Mouse (Mus musculus): Measurements from ENCODE around the gene Trim10. TPM values are rescaled to one million over a fixed set of nuclear protein-coding genes. Genes with fewer than 3 reads are reported as not detected.
A peak's percentile ranks its signal among the peaks of the same experiment; 100 is the strongest.

Gene Trim10
- polyA plus RNA-seq, 1 experiment from 2014 or later, result 6.0 TPM

- Histone ChIP-seq H3K36me3 (replicated peaks) (peaks cover 11% of the 10 kb centered on the region; the same call in 1 of the 2 replicates), H3K27ac (replicated peaks) (no peak overlapping the region)
Measured at GRCm38 (mm10) chr17:36840961-36841445, 28.4 kb upstream of the Trim10 start.

GRCm38 (mm10) chr17:36843696-36844095, 25.7 kb upstream of the Trim10 start:
- Histone ChIP-seq H3K27ac (replicated peaks) (no peak overlapping the region), H3K4me3 (no peak overlapping the region), H3K27me3 (replicated peaks; ENCODE audit: low read depth, poor library complexity, severe bottlenecking) (no peaks in the 10 kb centered on the region), H3K4me1 (0 out of 2 replicates have a peak, but pooled peaks cover 4% of the 10 kb centered on the region), H3K9me3 (no peaks in the 10 kb centered on the region), H3K36me3 (replicated peaks) (peaks cover 20% of the 10 kb centered on the region)
- 85% methylated on average over 7 of the region's 7 CpGs for WGBS
- no peak for DNase-seq (ENCODE audit: low spot score)

More at GRCm38 (mm10) chr17:36840961-36841445, 28.4 kb upstream of the Trim10 start:
- Histone ChIP-seq H3K4me1 (peaks cover 18% of the 10 kb centered on the region), H3K9me3 (no peaks in the 10 kb centered on the region), H3K27me3 (replicated peaks; ENCODE audit: low read depth, poor library complexity, severe bottlenecking) (no peaks in the 10 kb centered on the region), H3K4me3 (no peak overlapping the region)
- no peak for DNase-seq (ENCODE audit: low spot score)

- Histone ChIP-seq H3K36me3 (replicated peaks) (peaks cover 20% of the 10 kb centered on the region), H3K4me3 (no peak overlapping the region), H3K27ac (replicated peaks) (no peak overlapping the region), H3K4me1 (0 out of 2 replicates have a peak, but pooled peaks cover 4% of the 10 kb centered on the region), H3K9me3 (no peaks in the 10 kb centered on the region), H3K27me3 (replicated peaks; ENCODE audit: low read depth, poor library complexity, severe bottlenecking) (no peaks in the 10 kb centered on the region)
- DNase-seq (ENCODE audit: low spot score), result no peak
Measured at GRCm38 (mm10) chr17:36844286-36844719, 25.1 kb upstream of the Trim10 start.

- H3K9me3 ChIP-seq, result no peaks in the 10 kb centered on the region
- H3K36me3 ChIP-seq (replicated peaks), result peaks cover 20% of the 10 kb centered on the region
- 0 out of 2 replicates have a peak, but pooled peaks cover 4% of the 10 kb centered on the region for H3K4me1 ChIP-seq
- no peak for DNase-seq (ENCODE audit: low spot score)
- no peaks in the 10 kb centered on the region for H3K27me3 ChIP-seq (replicated peaks; ENCODE audit: low read depth, poor library complexity, severe bottlenecking)
- no peak overlapping the region for H3K4me3 ChIP-seq
- WGBS, result 93% methylated on average over 1 of the region's 1 CpGs
- no peak overlapping the region for H3K27ac ChIP-seq (replicated peaks)
Measured at GRCm38 (mm10) chr17:36844725-36845124, 24.6 kb upstream of the Trim10 start.

GRCm38 (mm10) chr17:36848911-36849310, 20.5 kb upstream of the Trim10 start:
- Histone ChIP-seq H3K9me3 (no peaks in the 10 kb centered on the region), H3K27ac (replicated peaks) (no peak overlapping the region), H3K4me3 (no peak overlapping the region), H3K4me1 (0 out of 2 replicates have a peak, but pooled peaks cover 4% of the 10 kb centered on the region), H3K27me3 (replicated peaks; ENCODE audit: low read depth, poor library complexity, severe bottlenecking) (no peaks in the 10 kb centered on the region), H3K36me3 (replicated peaks) (peaks cover 47% of the 10 kb centered on the region)
- 86% methylated on average over 5 of the region's 5 CpGs for WGBS
- DNase-seq (ENCODE audit: low spot score), result no peak

- H3K4me3 ChIP-seq, result no peak overlapping the region
- no peaks in the 10 kb centered on the region for H3K9me3 ChIP-seq
- no peaks in the 10 kb centered on the region for H3K27me3 ChIP-seq (replicated peaks; ENCODE audit: low read depth, poor library complexity, severe bottlenecking)
- no peak overlapping the region for H3K27ac ChIP-seq (replicated peaks)
- peaks cover 58% of the 10 kb centered on the region for H3K36me3 ChIP-seq (replicated peaks)
- no peaks in the 10 kb centered on the region for H3K4me1 ChIP-seq
- no peak for DNase-seq (ENCODE audit: low spot score)
- 93% methylated on average over 2 of the region's 2 CpGs for WGBS
Measured at GRCm38 (mm10) chr17:36849992-36850391, 19.4 kb upstream of the Trim10 start.

- Histone ChIP-seq H3K4me1 (no peaks in the 10 kb centered on the region), H3K4me3 (no peak overlapping the region), H3K27me3 (replicated peaks; ENCODE audit: low read depth, poor library complexity, severe bottlenecking) (no peaks in the 10 kb centered on the region), H3K27ac (replicated peaks) (no peak overlapping the region), H3K9me3 (no peaks in the 10 kb centered on the region), H3K36me3 (replicated peaks) (peaks cover 69% of the 10 kb centered on the region)
- 93% methylated on average over 5 of the region's 5 CpGs for WGBS
- DNase-seq (ENCODE audit: low spot score), result no peak
Measured at GRCm38 (mm10) chr17:36851200-36851599, 18.2 kb upstream of the Trim10 start.

- Histone ChIP-seq H3K4me3 (no peak overlapping the region), H3K4me1 (no peaks in the 10 kb centered on the region), H3K27ac (replicated peaks) (no peak overlapping the region), H3K9me3 (no peaks in the 10 kb centered on the region), H3K36me3 (replicated peaks) (peaks cover 70% of the 10 kb centered on the region), H3K27me3 (replicated peaks; ENCODE audit: low read depth, poor library complexity, severe bottlenecking) (no peaks in the 10 kb centered on the region)
- no peak for DNase-seq (ENCODE audit: low spot score)
- 86% methylated on average over 5 of the region's 5 CpGs for WGBS
Measured at GRCm38 (mm10) chr17:36851627-36852026, 17.7 kb upstream of the Trim10 start.

- H3K36me3 ChIP-seq (replicated peaks), result peaks cover 99% of the 10 kb centered on the region
- no peaks in the 10 kb centered on the region for H3K9me3 ChIP-seq
- no peak overlapping the region for H3K4me3 ChIP-seq
- DNase-seq (ENCODE audit: low spot score), result no peak
- H3K27ac ChIP-seq (replicated peaks), result no peak overlapping the region
- WGBS, result 92% methylated on average over 3 of the region's 3 CpGs
- H3K27me3 ChIP-seq (replicated peaks; ENCODE audit: low read depth, poor library complexity, severe bottlenecking), result no peaks in the 10 kb centered on the region
- no peaks in the 10 kb centered on the region for H3K4me1 ChIP-seq
Measured at GRCm38 (mm10) chr17:36855484-36855883, 13.9 kb upstream of the Trim10 start.

- H3K4me3 ChIP-seq, result no peak overlapping the region
- WGBS, result 92% methylated on average over 4 of the region's 4 CpGs
- H3K4me1 ChIP-seq, result no peaks in the 10 kb centered on the region
- H3K27me3 ChIP-seq (replicated peaks; ENCODE audit: low read depth, poor library complexity, severe bottlenecking), result no peaks in the 10 kb centered on the region
- no peak overlapping the region for H3K27ac ChIP-seq (replicated peaks)
- DNase-seq (ENCODE audit: low spot score), result no peak
- H3K36me3 ChIP-seq (replicated peaks), result peaks cover 92% of the 10 kb centered on the region
- H3K9me3 ChIP-seq, result no peaks in the 10 kb centered on the region
Measured at GRCm38 (mm10) chr17:36856236-36856635, 13.1 kb upstream of the Trim10 start.

GRCm38 (mm10) chr17:36858181-36858580, 11.2 kb upstream of the Trim10 start:
- H3K27ac ChIP-seq (replicated peaks), result no peak overlapping the region
- H3K36me3 ChIP-seq (replicated peaks), result peaks cover 72% of the 10 kb centered on the region
- H3K9me3 ChIP-seq, result no peaks in the 10 kb centered on the region

GRCm38 (mm10) chr17:36861680-36862079, 7.7 kb upstream of the Trim10 start:
- no peaks in the 10 kb centered on the region for H3K9me3 ChIP-seq
- WGBS, result 65% methylated on average over 2 of the region's 2 CpGs
- peaks cover 19% of the 10 kb centered on the region for H3K27me3 ChIP-seq (replicated peaks; ENCODE audit: low read depth, poor library complexity, severe bottlenecking)
- no peak overlapping the region for H3K27ac ChIP-seq (replicated peaks)
- H3K4me3 ChIP-seq, result no peak overlapping the region
- no peak for DNase-seq (ENCODE audit: low spot score)
- H3K4me1 ChIP-seq, result peaks cover 2% of the 10 kb centered on the region
- peaks cover 37% of the 10 kb centered on the region for H3K36me3 ChIP-seq (replicated peaks)

More at GRCm38 (mm10) chr17:36858181-36858580, 11.2 kb upstream of the Trim10 start:
- no peaks in the 10 kb centered on the region for H3K4me1 ChIP-seq
- WGBS, result 92% methylated on average over 3 of the region's 3 CpGs
- H3K27me3 ChIP-seq (replicated peaks; ENCODE audit: low read depth, poor library complexity, severe bottlenecking), result no peaks in the 10 kb centered on the region
- H3K4me3 ChIP-seq, result no peak overlapping the region
- DNase-seq (ENCODE audit: low spot score), result no peak

GRCm38 (mm10) chr17:36866719-36867527, 2.5 kb upstream of the Trim10 start, which contains the start of gene Trim15:
Gene Trim15, minus strand, starts transcription at chr17:36867210.
- Histone ChIP-seq H3K27me3 (replicated peaks; ENCODE audit: low read depth, poor library complexity, severe bottlenecking) (peaks cover 31% of the 10 kb centered on the region), H3K4me1 (peaks cover 8% of the 10 kb centered on the region), H3K9me3 (no peaks in the 10 kb centered on the region), H3K4me3 (peak within 1 kb of the TSS; percentile 40), H3K36me3 (replicated peaks) (no peaks in the 10 kb centered on the region), H3K27ac (replicated peaks) (no peak within 1 kb of the TSS)
- no peak for DNase-seq (ENCODE audit: low spot score)
- whole genome bisulfite sequencing, result 15% methylated on average over 29 of the region's 29 CpGs

Data from embryonic facial prominence, embryonic 10.5 days (tissue).